Mouse (Mus musculus) left cerebral cortex, postnatal 4 days (tissue): ENCODE data around the gene Msrb1. TPM values are rescaled to one million over a fixed set of nuclear protein-coding genes. Genes with fewer than 3 reads are reported as not detected.

Source experiments
- total RNA-seq, 2 experiments: library from RNA; stranded (reverse); gene quantifications; 2 replicates each; pipeline ENCODE4 v1.2.3; 2021

The Msrb1 gene
- total RNA-seq, 2 experiments from 2014 or later, result 36.6 to 42.7 TPM

Other genes with a start within 250 kb of the Msrb1 start
- gene Caskin1, start 248.0 kb upstream of the Msrb1 start, total RNA-seq, result 100 to 1,000 TPM; 158 to 180 TPM
- 100 to 1,000 TPM; 166 to 172 TPM for gene Traf7, start 208.7 kb upstream of the Msrb1 start, total RNA-seq
- 10 to 100 TPM; 12.2 to 12.5 TPM for gene Rab26, start 202.4 kb upstream of the Msrb1 start, total RNA-seq
- gene Pkd1, start 186.8 kb upstream of the Msrb1 start, total RNA-seq, result 10 to 100 TPM; 75.0 to 91.3 TPM
- 100 to 1,000 TPM; 152 to 158 TPM for gene Tsc2, start 104.0 kb upstream of the Msrb1 start, total RNA-seq
- 1 to 10 TPM; 7.0 to 8.5 TPM for gene Nthl1, start 104.0 kb upstream of the Msrb1 start, total RNA-seq
- gene Slc9a3r2, start 86.3 kb upstream of the Msrb1 start, total RNA-seq, result 10 to 100 TPM; 40.2 to 43.6 TPM
- under 1 TPM in 1 of 2 experiments, not detected in 1; 0.66 TPM for gene Npw, start 78.2 kb upstream of the Msrb1 start, total RNA-seq
- 10 to 100 TPM; 45.5 to 48.5 TPM for gene Zfp598, start 67.0 kb upstream of the Msrb1 start, total RNA-seq
- 100 to 1,000 TPM; 164 to 176 TPM for gene Syngr3, start 46.7 kb upstream of the Msrb1 start, total RNA-seq
- 10 to 100 TPM; 21.0 to 22.7 TPM for gene Gfer, start 40.5 kb upstream of the Msrb1 start, total RNA-seq
- gene Noxo1, start 40.4 kb upstream of the Msrb1 start, total RNA-seq, result 1 to 10 TPM; 5.6 to 7.2 TPM
- 10 to 100 TPM; 34.8 to 36.6 TPM for gene Tbl3, start 29.0 kb upstream of the Msrb1 start, total RNA-seq
- not detected for gene Rnf151, start 18.6 kb upstream of the Msrb1 start, total RNA-seq
- gene Rps2, start 18.5 kb upstream of the Msrb1 start, total RNA-seq, result 100 to 1,000 TPM; 619 to 676 TPM
- gene Ndufb10, start 12.2 kb upstream of the Msrb1 start, total RNA-seq, result 100 to 1,000 TPM; 130 to 145 TPM
- gene Rpl3l, start 8.8 kb upstream of the Msrb1 start, total RNA-seq, result not detected
- gene Hs3st6, start 16.3 kb downstream of the Msrb1 start, total RNA-seq, result not detected
- gene Meiob, start 67.6 kb downstream of the Msrb1 start, total RNA-seq, result not detected
- gene Hagh, start 103.5 kb downstream of the Msrb1 start, total RNA-seq, result 10 to 100 TPM; 48.0 to 50.0 TPM
- 10 to 100 TPM; 13.1 to 13.8 TPM for gene Fahd1, start 113.7 kb downstream of the Msrb1 start, total RNA-seq
- under 1 TPM in 1 of 2 experiments, not detected in 1; 0.22 TPM for gene Igfals, start 129.4 kb downstream of the Msrb1 start, total RNA-seq
- gene Nubp2, start 149.7 kb downstream of the Msrb1 start, total RNA-seq, result 10 to 100 TPM; 35.9 to 39.3 TPM
- 10 to 100 TPM; 43.6 to 46.0 TPM for gene Spsb3, start 150.0 kb downstream of the Msrb1 start, total RNA-seq
- 10 to 100 TPM; 36.2 to 36.4 TPM for gene Eme2, start 158.4 kb downstream of the Msrb1 start, total RNA-seq
- 10 to 100 TPM; 48.9 to 50.0 TPM for gene Mrps34, start 158.5 kb downstream of the Msrb1 start, total RNA-seq
- gene Nme3, start 159.9 kb downstream of the Msrb1 start, total RNA-seq, result 10 to 100 TPM; 38.7 to 43.0 TPM
- gene Mapk8ip3, start 200.3 kb downstream of the Msrb1 start, total RNA-seq, result 100 to 1,000 TPM; 255 to 270 TPM
- 10 to 100 TPM; 31.5 to 37.2 TPM for gene Jpt2, start 224.0 kb downstream of the Msrb1 start, total RNA-seq